Mouse (Mus musculus): Measurements from ENCODE around the gene Adap1.

DNA sequence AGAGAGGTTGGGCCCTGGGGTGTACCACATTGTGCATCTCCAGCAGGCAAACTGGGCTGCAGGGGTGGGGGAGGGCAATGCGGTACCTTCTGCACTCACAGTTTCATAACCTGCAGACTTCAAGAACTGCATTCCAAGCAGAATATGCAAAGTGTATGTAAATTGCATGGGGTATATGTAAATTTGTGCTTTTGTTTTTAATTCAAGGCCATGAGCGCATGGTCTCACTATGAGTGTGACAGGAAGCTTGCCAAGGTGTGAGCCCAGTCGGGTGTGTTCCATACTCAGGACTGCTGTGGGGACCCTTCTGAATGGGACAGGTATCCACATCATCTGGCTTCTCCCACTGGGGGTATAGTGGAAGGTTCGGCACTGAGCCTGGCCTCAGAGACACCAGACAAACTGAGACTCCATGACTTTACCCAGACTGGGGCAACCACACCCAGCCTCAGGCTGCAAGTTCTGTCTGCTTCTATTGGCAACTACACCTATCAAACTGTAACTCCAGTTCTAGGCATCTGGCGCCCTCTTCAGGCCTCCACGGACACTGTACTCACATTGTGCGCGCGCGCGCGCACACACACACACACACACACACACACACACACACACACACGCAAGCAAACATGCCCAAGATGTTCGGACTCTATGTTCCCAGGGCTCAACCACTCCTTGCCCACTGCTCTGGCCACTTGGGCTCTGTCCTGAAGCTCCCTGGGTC is 41.8 kb downstream of the Adap1 start:
- TF ChIP-seq CTCF (IDR thresholded peaks at IDR 0.05) (no peak; the same call in 1 of the 2 replicates), EP300 (IDR thresholded peaks at IDR 0.05) (no peak)
